ENCODE assay signal across 10 mouse cellular contexts in genomic region chr6:41622661-41623060, GRCm38 (mm10). TPM values are rescaled to one million over a fixed set of nuclear protein-coding genes. Genes with fewer than 3 reads are reported as not detected.
DNase-seq lines count a peak whose midpoint lies in the region; ATAC-seq lines count a peak whose summit lies in the region.
"Had no signal": no experiment of that assay in that cellular context is flagged by ENCODE, and none has a peak within 500 bp of the region (broad histone marks: within the 10 kb centered on the region; RNA-seq: fewer than 3 reads in every experiment).

No protein-coding gene starts in this region.

- DNase-seq in forebrain, embryonic 11.5 days (ENCODE audit: low spot score) = no peak
- no peak for DNase-seq in urinary bladder, adult 18-20 months (ENCODE audit: low spot score in 2 of 2)
- DNase-seq in yolk sac, embryonic 10.5 days (ENCODE audit: low spot score) = no peak

- peak; percentile 28; the same call in 1 of the 2 replicates for ATAC-seq in forebrain, embryonic 11.5 days (replicated peaks; ENCODE audit: low FRiP score)
- no peak for ATAC-seq in forebrain, embryonic 12.5 days (ENCODE audit: low FRiP score)
- ATAC-seq in neural tube, embryonic 14.5 days (ENCODE audit: low read depth) = 0 out of 2 replicates have a peak, but pooled peaks have one; percentile 10
- no peak for ATAC-seq in neural tube, embryonic 15.5 days (ENCODE audit: low FRiP score)
- peak; percentile 72 for ATAC-seq in erythroid progenitor cell, adult 5-6 weeks (replicated peaks; ENCODE audit: low FRiP score, poor library complexity, severe bottlenecking)
- peak; percentile 59 for ATAC-seq in megakaryocyte-erythroid progenitor cell, adult 5-6 weeks (replicated peaks; ENCODE audit: low FRiP score, low TSS enrichment, poor library complexity, severe bottlenecking)
- ATAC-seq: Patski had no signal

- H3K9me3 ChIP-seq in forebrain, embryonic 11.5 days (ENCODE audit: control insufficient read depth, low read length) = no peaks in the 10 kb centered on the region
- no peaks in the 10 kb centered on the region for H3K9me3 ChIP-seq in forebrain, embryonic 12.5 days
- H3K9me3 ChIP-seq in neural tube, embryonic 14.5 days (ENCODE audit: control insufficient read depth, low read length) = no peaks in the 10 kb centered on the region
- H3K9me3 ChIP-seq in neural tube, embryonic 15.5 days (replicated peaks) = no peaks in the 10 kb centered on the region

- 70% methylated on average over 9 of the region's 9 CpGs for WGBS in forebrain, embryonic 11.5 days
- 71% methylated on average over 9 of the region's 9 CpGs for WGBS in forebrain, embryonic 12.5 days
- 65% methylated on average over 9 of the region's 9 CpGs for WGBS in neural tube, embryonic 14.5 days
- 67% methylated on average over 9 of the region's 9 CpGs for WGBS in neural tube, embryonic 15.5 days

- no peak overlapping the region for H3K9ac ChIP-seq in forebrain, embryonic 11.5 days (ENCODE audit: low read length)
- H3K9ac ChIP-seq in forebrain, embryonic 12.5 days = no peak overlapping the region
- no peak overlapping the region for H3K9ac ChIP-seq in neural tube, embryonic 14.5 days (replicated peaks; ENCODE audit: low read depth, low read length)
- H3K9ac ChIP-seq in neural tube, embryonic 15.5 days (replicated peaks) = no peak overlapping the region

- H3K27me3 ChIP-seq in forebrain, embryonic 11.5 days (ENCODE audit: control insufficient read depth, insufficient read depth, low read length) = no peaks in the 10 kb centered on the region
- H3K27me3 ChIP-seq in forebrain, embryonic 12.5 days = no peaks in the 10 kb centered on the region
- H3K27me3 ChIP-seq in neural tube, embryonic 14.5 days (ENCODE audit: control insufficient read depth, insufficient read depth, low read length) = no peaks in the 10 kb centered on the region
- H3K27me3 ChIP-seq in neural tube, embryonic 15.5 days (replicated peaks) = no peaks in the 10 kb centered on the region
- H3K27me3 ChIP-seq: Patski had no signal

- no peak overlapping the region for H3K4me3 ChIP-seq in forebrain, embryonic 11.5 days (ENCODE audit: low read depth, low read length)
- no peak overlapping the region for H3K4me3 ChIP-seq in forebrain, embryonic 12.5 days (replicated peaks)
- no peak overlapping the region for H3K4me3 ChIP-seq in neural tube, embryonic 14.5 days (ENCODE audit: low read depth, low read length)
- H3K4me3 ChIP-seq in neural tube, embryonic 15.5 days (replicated peaks) = no peak overlapping the region

- no peaks in the 10 kb centered on the region; the same call in 1 of the 2 replicates for H3K36me3 ChIP-seq in forebrain, embryonic 11.5 days (ENCODE audit: control insufficient read depth, insufficient read depth, low read length)
- peaks cover 10% of the 10 kb centered on the region; the same call in 1 of the 2 replicates for H3K36me3 ChIP-seq in forebrain, embryonic 12.5 days (replicated peaks)
- peaks cover 10% of the 10 kb centered on the region for H3K36me3 ChIP-seq in neural tube, embryonic 14.5 days (ENCODE audit: control insufficient read depth, insufficient read depth, low read length)
- H3K36me3 ChIP-seq in neural tube, embryonic 15.5 days = peaks cover 27% of the 10 kb centered on the region

- no peak overlapping the region for H3K27ac ChIP-seq in forebrain, embryonic 11.5 days (ENCODE audit: low read depth, low read length)
- no peak overlapping the region for H3K27ac ChIP-seq in forebrain, embryonic 12.5 days
- H3K27ac ChIP-seq in neural tube, embryonic 14.5 days (ENCODE audit: low read depth, low read length) = no peak overlapping the region
- no peak overlapping the region for H3K27ac ChIP-seq in neural tube, embryonic 15.5 days (replicated peaks)

- H3K4me1 ChIP-seq in forebrain, embryonic 11.5 days (replicated peaks; ENCODE audit: control insufficient read depth, insufficient read depth, low read length) = no peaks in the 10 kb centered on the region
- H3K4me1 ChIP-seq in forebrain, embryonic 12.5 days = no peaks in the 10 kb centered on the region
- H3K4me1 ChIP-seq in neural tube, embryonic 14.5 days (ENCODE audit: control insufficient read depth, insufficient read depth, low read length) = no peaks in the 10 kb centered on the region
- H3K4me1 ChIP-seq in neural tube, embryonic 15.5 days = no peaks in the 10 kb centered on the region

- no peak overlapping the region for H3K4me2 ChIP-seq in forebrain, embryonic 11.5 days (ENCODE audit: low read depth, low read length, severe bottlenecking)
- no peak overlapping the region for H3K4me2 ChIP-seq in forebrain, embryonic 12.5 days
- H3K4me2 ChIP-seq in neural tube, embryonic 14.5 days (ENCODE audit: low read depth, low read length) = no peak overlapping the region
- H3K4me2 ChIP-seq in neural tube, embryonic 15.5 days = no peak overlapping the region

RNA-seq across cellular contexts. Expression of gene Trpv6, which starts 13.5 kb away (rescaled TPM):
- polyA plus RNA-seq in forebrain, embryonic 11.5 days (2014; fragmentation: Nextera tagmentation; extraction: Ambion mirVana) = 0.12 and 0.27 TPM in 2 replicates
- polyA plus RNA-seq in forebrain, embryonic 12.5 days (2016; fragmentation: Nextera tagmentation; extraction: Ambion mirVana) = 0.31 and 0.52 TPM in 2 replicates
- 1.0 and 1.4 TPM in 2 replicates for polyA plus RNA-seq in neural tube, embryonic 14.5 days (2014; fragmentation: Nextera tagmentation; extraction: Ambion mirVana)
- polyA plus RNA-seq in neural tube, embryonic 15.5 days (2015; fragmentation: Nextera tagmentation; extraction: Ambion mirVana) = 0.84 and 1.0 TPM in 2 replicates
- total RNA-seq in erythroid progenitor cell, adult 5-6 weeks (2015; ENCODE audit: low replicate concordance) = not detected in 2 replicates
- not detected in 2 replicates for total RNA-seq in erythroid progenitor cell, adult 5-6 weeks (2017; ENCODE audit: low replicate concordance)
- not detected in 2 replicates for total RNA-seq in megakaryocyte-erythroid progenitor cell, adult 5-6 weeks (2014; fragmentation: Nextera tagmentation)
- not detected in 2 replicates for total RNA-seq in megakaryocyte-erythroid progenitor cell, adult 5-6 weeks (2017)
- total RNA-seq: heart, postnatal 10 days had no signal

RNA-seq across cellular contexts. Expression of gene Ephb6, which starts 17.4 kb away (rescaled TPM):
- 14.4 and 16.2 TPM in 2 replicates for polyA plus RNA-seq in forebrain, embryonic 11.5 days (2014; fragmentation: Nextera tagmentation; extraction: Ambion mirVana)
- 17.7 and 18.4 TPM in 2 replicates for polyA plus RNA-seq in forebrain, embryonic 12.5 days (2016; fragmentation: Nextera tagmentation; extraction: Ambion mirVana)
- polyA plus RNA-seq in neural tube, embryonic 14.5 days (2014; fragmentation: Nextera tagmentation; extraction: Ambion mirVana) = 30.4 and 40.3 TPM in 2 replicates
- polyA plus RNA-seq in neural tube, embryonic 15.5 days (2015; fragmentation: Nextera tagmentation; extraction: Ambion mirVana) = 38.0 and 46.7 TPM in 2 replicates
- total RNA-seq in erythroid progenitor cell, adult 5-6 weeks (2015; ENCODE audit: low replicate concordance) = not detected in 2 replicates
- not detected in 2 replicates for total RNA-seq in erythroid progenitor cell, adult 5-6 weeks (2017; ENCODE audit: low replicate concordance)
- total RNA-seq in megakaryocyte-erythroid progenitor cell, adult 5-6 weeks (2014; fragmentation: Nextera tagmentation) = 1.5 and 12.2 TPM in 2 replicates
- total RNA-seq in megakaryocyte-erythroid progenitor cell, adult 5-6 weeks (2017) = 4.3 and 7.2 TPM in 2 replicates

RNA-seq across cellular contexts. Expression of gene Trpv5, which starts 57.9 kb away (rescaled TPM):
- not detected in 2 replicates for polyA plus RNA-seq in forebrain, embryonic 11.5 days (2014; fragmentation: Nextera tagmentation; extraction: Ambion mirVana)
- not detected in 2 replicates for polyA plus RNA-seq in forebrain, embryonic 12.5 days (2016; fragmentation: Nextera tagmentation; extraction: Ambion mirVana)
- not detected in 2 replicates for polyA plus RNA-seq in neural tube, embryonic 14.5 days (2014; fragmentation: Nextera tagmentation; extraction: Ambion mirVana)
- not detected in 2 replicates for polyA plus RNA-seq in neural tube, embryonic 15.5 days (2015; fragmentation: Nextera tagmentation; extraction: Ambion mirVana)
- total RNA-seq in erythroid progenitor cell, adult 5-6 weeks (2015; ENCODE audit: low replicate concordance) = 1.1 and 4.2 TPM in 2 replicates
- total RNA-seq in erythroid progenitor cell, adult 5-6 weeks (2017; ENCODE audit: low replicate concordance) = 1.9 and 2.6 TPM in 2 replicates
- 0.82 and 1.5 TPM in 2 replicates for total RNA-seq in megakaryocyte-erythroid progenitor cell, adult 5-6 weeks (2014; fragmentation: Nextera tagmentation)
- total RNA-seq in megakaryocyte-erythroid progenitor cell, adult 5-6 weeks (2017) = 1.0 TPM in 1 of 2 replicates, not detected in the other
- total RNA-seq: heart, postnatal 10 days had no signal
- polyA plus RNA-seq: Patski had no signal

Comparison
In these comparisons a context has a peak if more than half of its experiments do, and no peak if none do; other contexts are left out.
1. ATAC-seq: peak in forebrain, embryonic 11.5 days (single experiment), neural tube, embryonic 14.5 days (single experiment), erythroid progenitor cell, adult 5-6 weeks (single experiment) and megakaryocyte-erythroid progenitor cell, adult 5-6 weeks (single experiment); none in forebrain, embryonic 12.5 days (single experiment) and neural tube, embryonic 15.5 days (single experiment).